Mouse (Mus musculus): ENCODE data around the gene Abraxas2. TPM values are rescaled to one million over a fixed set of nuclear protein-coding genes. Genes with fewer than 3 reads are reported as not detected.
A peak's percentile ranks its signal among the peaks of the same experiment; 100 is the strongest.

Abraxas2 gene
- polyA plus RNA-seq, 1 experiment from 2014 or later: 27.1 TPM

DNA sequence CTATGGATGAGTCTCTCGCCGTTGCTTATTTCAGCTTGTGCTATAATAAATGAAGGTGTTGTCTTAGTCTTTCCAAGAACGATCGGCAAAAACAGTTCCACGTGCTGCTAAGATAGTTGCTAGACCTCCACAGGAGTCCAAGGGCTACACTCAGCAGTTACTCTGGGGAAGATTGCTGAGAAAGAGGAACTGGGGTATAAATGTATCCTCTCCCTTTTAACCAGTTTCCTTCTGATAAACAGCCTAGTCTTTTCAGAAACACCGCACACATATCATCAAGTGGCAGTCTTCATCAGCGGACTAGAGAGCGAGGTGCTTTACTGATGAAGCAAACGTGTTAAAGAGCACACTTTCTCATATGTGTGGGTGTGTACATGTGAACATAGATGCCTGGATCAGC lies 7.3 kb downstream of the Abraxas2 start:
- no peaks in the 10 kb centered on the region for H3K27me3 ChIP-seq (replicated peaks; ENCODE audit: control insufficient read depth, insufficient read depth, low read length)
- no peak for ATAC-seq
- no peaks in the 10 kb centered on the region for H3K4me1 ChIP-seq (replicated peaks; ENCODE audit: control insufficient read depth, insufficient read depth, low read length)
- no peak overlapping the region for H3K27ac ChIP-seq (ENCODE audit: low read depth, low read length)
- WGBS: 92% methylated on average over 9 of the region's 9 CpGs
- TF ChIP-seq CTCF (IDR thresholded peaks at IDR 0.05; ENCODE audit: low read depth): no peak
- H3K36me3 ChIP-seq (ENCODE audit: control insufficient read depth, insufficient read depth): peaks cover 54% of the 10 kb centered on the region
- no peaks in the 10 kb centered on the region for H3K9me3 ChIP-seq (ENCODE audit: control insufficient read depth)
- no peak overlapping the region for H3K4me2 ChIP-seq (replicated peaks; ENCODE audit: low read depth)
- H3K4me3 ChIP-seq (ENCODE audit: low read depth, low read length): no peak overlapping the region
- H3K9ac ChIP-seq (ENCODE audit: low read depth, low read length): no peak overlapping the region

- Histone ChIP-seq H3K4me2 (replicated peaks; ENCODE audit: low read depth) (no peak overlapping the region), H3K4me3 (ENCODE audit: low read depth, low read length) (no peak overlapping the region), H3K9ac (ENCODE audit: low read depth, low read length) (no peak overlapping the region), H3K4me1 (replicated peaks; ENCODE audit: control insufficient read depth, insufficient read depth, low read length) (no peaks in the 10 kb centered on the region), H3K9me3 (ENCODE audit: control insufficient read depth) (no peaks in the 10 kb centered on the region), H3K27ac (ENCODE audit: low read depth, low read length) (no peak overlapping the region), H3K27me3 (replicated peaks; ENCODE audit: control insufficient read depth, insufficient read depth, low read length) (no peaks in the 10 kb centered on the region), H3K36me3 (ENCODE audit: control insufficient read depth, insufficient read depth) (peaks cover 79% of the 10 kb centered on the region)
- no peak for TF ChIP-seq CTCF (IDR thresholded peaks at IDR 0.05; ENCODE audit: low read depth)
- WGBS: 92% methylated on average over 2 of the region's 2 CpGs
- no peak for ATAC-seq
Measured at GRCm38 (mm10) chr7:132873043-132873442, 14.0 kb downstream of the Abraxas2 start.

- Histone ChIP-seq H3K4me3 (ENCODE audit: low read depth, low read length) (no peak overlapping the region), H3K4me1 (replicated peaks; ENCODE audit: control insufficient read depth, insufficient read depth, low read length) (no peaks in the 10 kb centered on the region), H3K9ac (ENCODE audit: low read depth, low read length) (no peak overlapping the region), H3K36me3 (ENCODE audit: control insufficient read depth, insufficient read depth) (peaks cover 86% of the 10 kb centered on the region), H3K27ac (ENCODE audit: low read depth, low read length) (no peak overlapping the region), H3K4me2 (replicated peaks; ENCODE audit: low read depth) (no peak overlapping the region), H3K9me3 (ENCODE audit: control insufficient read depth) (no peaks in the 10 kb centered on the region), H3K27me3 (replicated peaks; ENCODE audit: control insufficient read depth, insufficient read depth, low read length) (no peaks in the 10 kb centered on the region)
- no peak; the same call in 1 of the 2 replicates for ATAC-seq
- 78% methylated on average over 2 of the region's 2 CpGs for WGBS
- TF ChIP-seq CTCF (IDR thresholded peaks at IDR 0.05; ENCODE audit: low read depth): no peak
Measured at GRCm38 (mm10) chr7:132875391-132876086, 16.5 kb downstream of the Abraxas2 start.

- Histone ChIP-seq H3K9me3 (ENCODE audit: control insufficient read depth) (no peaks in the 10 kb centered on the region), H3K4me3 (ENCODE audit: low read depth, low read length) (no peak overlapping the region), H3K27ac (ENCODE audit: low read depth, low read length) (no peak overlapping the region), H3K4me2 (replicated peaks; ENCODE audit: low read depth) (no peak overlapping the region), H3K4me1 (replicated peaks; ENCODE audit: control insufficient read depth, insufficient read depth, low read length) (no peaks in the 10 kb centered on the region), H3K36me3 (ENCODE audit: control insufficient read depth, insufficient read depth) (peaks cover 80% of the 10 kb centered on the region), H3K9ac (ENCODE audit: low read depth, low read length) (no peak overlapping the region), H3K27me3 (replicated peaks; ENCODE audit: control insufficient read depth, insufficient read depth, low read length) (no peaks in the 10 kb centered on the region)
- ATAC-seq: no peak
- TF ChIP-seq CTCF (IDR thresholded peaks at IDR 0.05; ENCODE audit: low read depth): no peak
- whole genome bisulfite sequencing: 39% methylated on average over 1 of the region's 1 CpGs
Measured at GRCm38 (mm10) chr7:132880276-132880675, 21.3 kb downstream of the Abraxas2 start.

DNA sequence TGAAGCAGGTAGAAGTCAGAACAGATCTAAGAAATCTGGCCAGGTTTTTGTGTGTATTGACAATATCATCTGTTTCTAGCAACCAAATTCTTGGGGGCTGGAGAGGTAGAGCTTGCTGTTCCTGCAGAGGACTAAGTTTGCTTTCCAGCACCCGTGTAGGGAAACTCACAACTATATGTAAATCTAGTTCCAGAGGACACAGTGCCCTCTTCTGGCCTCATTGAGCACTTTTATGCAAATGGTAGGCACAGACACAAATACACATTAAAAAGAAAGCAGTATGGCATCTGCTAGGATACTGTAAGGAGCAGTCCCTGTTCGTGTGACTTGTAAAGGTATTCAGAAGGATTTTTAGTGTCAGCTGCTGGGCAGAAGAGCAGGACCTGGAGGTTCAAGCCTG lies 23.3 kb downstream of the Abraxas2 start:
- WGBS: 71% methylated on average over 2 of the region's 2 CpGs
- no peaks in the 10 kb centered on the region for H3K4me1 ChIP-seq (replicated peaks; ENCODE audit: control insufficient read depth, insufficient read depth, low read length)
- no peak overlapping the region for H3K4me2 ChIP-seq (replicated peaks; ENCODE audit: low read depth)
- peaks cover 59% of the 10 kb centered on the region for H3K36me3 ChIP-seq (ENCODE audit: control insufficient read depth, insufficient read depth)
- H3K9ac ChIP-seq (ENCODE audit: low read depth, low read length): no peak overlapping the region
- peak; percentile 63 for TF ChIP-seq CTCF (IDR thresholded peaks at IDR 0.05; ENCODE audit: low read depth)
- H3K27me3 ChIP-seq (replicated peaks; ENCODE audit: control insufficient read depth, insufficient read depth, low read length): no peaks in the 10 kb centered on the region
- no peaks in the 10 kb centered on the region for H3K9me3 ChIP-seq (ENCODE audit: control insufficient read depth)
- H3K4me3 ChIP-seq (ENCODE audit: low read depth, low read length): no peak overlapping the region
- ATAC-seq: no peak
- H3K27ac ChIP-seq (ENCODE audit: low read depth, low read length): no peak overlapping the region

GRCm38 (mm10) chr7:132884031-132884430 lies 25.0 kb downstream of the Abraxas2 start:
- Histone ChIP-seq H3K36me3 (ENCODE audit: control insufficient read depth, insufficient read depth) (peaks cover 48% of the 10 kb centered on the region), H3K27me3 (replicated peaks; ENCODE audit: control insufficient read depth, insufficient read depth, low read length) (no peaks in the 10 kb centered on the region), H3K27ac (ENCODE audit: low read depth, low read length) (no peak overlapping the region), H3K9ac (ENCODE audit: low read depth, low read length) (no peak overlapping the region), H3K4me2 (replicated peaks; ENCODE audit: low read depth) (no peak overlapping the region), H3K4me3 (ENCODE audit: low read depth, low read length) (no peak overlapping the region), H3K4me1 (replicated peaks; ENCODE audit: control insufficient read depth, insufficient read depth, low read length) (no peaks in the 10 kb centered on the region), H3K9me3 (ENCODE audit: control insufficient read depth) (no peaks in the 10 kb centered on the region)
- WGBS: 91% methylated on average over 7 of the region's 7 CpGs
- TF ChIP-seq CTCF (IDR thresholded peaks at IDR 0.05; ENCODE audit: low read depth): peak; percentile 54
- no peak for ATAC-seq

All from intestine, postnatal 0 days (tissue).